Mouse (Mus musculus): Measurements from ENCODE around the gene Trim2.

Gene Trim2

DNA sequence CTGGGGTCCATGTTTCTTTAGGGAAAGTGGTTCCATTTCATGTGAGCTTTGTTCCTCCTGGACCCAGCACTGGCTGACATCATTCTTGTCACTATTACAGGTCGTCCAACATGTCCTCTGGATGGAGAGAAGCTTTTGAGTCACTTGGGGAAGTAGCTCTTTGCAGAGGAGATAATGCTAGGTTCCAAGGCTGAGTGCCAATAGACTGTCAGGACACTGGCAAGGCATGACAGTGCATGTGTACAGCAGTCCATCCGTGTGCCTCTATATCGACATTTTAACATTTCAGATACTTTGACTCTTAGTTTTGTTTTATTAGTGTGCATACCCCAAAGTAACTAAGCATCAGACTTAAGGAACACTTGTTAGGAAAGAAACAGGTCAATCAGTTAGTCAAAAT is 63.6 kb downstream of the Trim2 start:
- in situ Hi-C loops (cut with MboI; ENCODE audit: low pct_unique_long_range_greater_than_20kb in 1 of 2, low sequenced_read_pairs in 2 of 2, unreplicated experiment in 1 of 2) = no loop called here

DNA sequence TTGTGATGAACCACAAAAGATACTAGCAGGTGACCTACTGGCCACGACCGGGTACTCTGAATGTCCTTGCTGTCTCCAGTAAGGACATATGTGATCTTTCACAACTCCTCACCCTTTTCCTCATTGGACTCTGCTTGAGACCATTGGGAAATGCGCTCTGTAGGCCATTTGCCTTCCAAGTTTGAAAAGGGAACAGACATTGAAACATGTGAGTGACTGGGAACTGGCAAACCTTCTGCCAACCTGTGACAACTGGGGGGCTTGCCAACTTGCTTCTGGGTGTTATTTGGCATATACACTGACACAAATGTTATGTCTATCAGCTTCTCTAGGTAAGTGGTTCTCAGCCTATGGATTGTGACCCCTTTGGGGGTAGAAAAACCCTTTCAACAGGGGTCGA is 64.2 kb downstream of the Trim2 start:
- in situ Hi-C loops (cut with MboI; ENCODE audit: low pct_unique_long_range_greater_than_20kb in 1 of 2, low sequenced_read_pairs in 2 of 2, unreplicated experiment in 1 of 2) = no loop called here

DNA sequence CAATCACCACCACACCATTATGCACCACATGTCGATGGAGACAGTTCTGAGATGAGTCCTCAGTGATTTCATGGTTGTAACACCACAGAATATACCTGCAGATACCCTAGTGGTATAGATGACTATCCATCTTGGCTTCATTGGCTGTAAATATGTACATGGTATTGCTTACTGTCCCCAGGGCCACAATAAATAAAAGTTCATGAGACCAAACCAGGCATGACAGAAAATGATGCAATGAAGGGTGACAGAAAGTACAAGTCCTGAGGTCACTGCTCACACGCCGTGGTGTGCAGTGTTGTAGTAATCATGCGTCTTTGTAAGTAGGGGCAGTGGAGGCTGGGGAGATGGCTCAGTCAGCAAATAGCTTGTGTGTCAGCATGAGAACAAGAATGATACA is 65.6 kb downstream of the Trim2 start:
- in situ Hi-C loops (cut with MboI; ENCODE audit: low pct_unique_long_range_greater_than_20kb in 1 of 2, low sequenced_read_pairs in 2 of 2, unreplicated experiment in 1 of 2) = no loop called here

DNA sequence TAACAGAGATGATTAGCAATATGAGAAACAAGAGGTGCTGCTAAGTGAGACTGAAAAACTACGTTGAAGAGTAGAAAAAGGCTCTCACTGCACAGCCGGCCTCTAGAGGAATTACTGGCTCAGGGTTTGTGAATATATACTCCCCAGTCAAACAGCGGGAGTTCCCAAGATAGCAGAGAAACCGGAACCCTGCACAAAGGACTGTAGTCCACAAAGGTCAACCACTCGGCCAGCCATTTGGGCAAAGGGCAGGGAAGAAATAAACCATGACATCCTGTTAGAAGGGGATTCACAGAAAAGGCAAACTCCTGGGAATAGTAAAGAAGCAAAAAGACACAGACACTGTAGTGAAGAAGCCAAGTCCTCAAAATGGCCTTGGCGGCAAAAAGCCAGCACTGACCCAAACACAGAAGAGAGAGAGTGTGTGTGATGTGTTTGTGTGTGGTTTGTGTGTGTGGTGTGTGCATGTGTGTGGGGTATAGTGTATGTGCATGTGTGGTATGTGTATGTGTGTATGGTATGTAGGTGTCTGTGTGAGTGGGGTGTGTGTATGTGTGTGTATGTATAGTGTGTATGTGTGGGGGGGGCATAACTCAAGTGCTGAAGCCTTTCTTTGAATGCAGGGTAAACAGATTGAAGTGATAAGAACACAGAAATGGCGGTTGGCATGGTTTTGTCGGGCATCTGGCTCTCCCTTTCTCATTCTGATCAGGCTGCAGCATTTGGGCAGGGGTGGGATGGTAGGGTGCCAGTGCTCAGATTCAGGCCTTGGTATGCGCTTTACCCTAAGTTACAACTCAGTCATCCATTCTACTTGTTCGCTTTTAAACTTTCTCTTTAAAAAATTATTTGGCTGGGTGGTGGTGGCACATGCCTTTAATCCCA is 71.0 kb downstream of the Trim2 start:
- in situ Hi-C loops (cut with MboI; ENCODE audit: low pct_unique_long_range_greater_than_20kb in 1 of 2, low sequenced_read_pairs in 2 of 2, unreplicated experiment in 1 of 2) = no loop called here

DNA sequence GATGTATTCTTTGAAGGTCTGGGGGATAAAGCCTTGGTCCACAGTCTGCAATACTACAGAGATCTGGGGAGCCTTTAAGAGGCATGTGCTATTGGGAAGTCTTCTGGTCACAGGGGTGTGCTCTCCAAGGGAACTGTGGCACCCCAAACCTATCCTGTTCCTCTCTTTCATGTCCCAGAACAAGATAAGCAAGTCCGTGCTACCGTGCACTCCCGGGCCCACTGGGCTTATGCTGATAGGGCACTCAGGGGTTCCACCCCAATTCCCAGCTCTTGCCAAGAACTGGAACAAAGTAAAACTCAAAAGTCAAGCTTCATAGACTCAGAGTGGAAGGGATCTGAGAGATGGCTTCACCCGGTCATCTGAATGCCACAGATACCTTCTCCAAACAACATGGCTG is 72.1 kb downstream of the Trim2 start:
- in situ Hi-C loops (cut with MboI; ENCODE audit: low pct_unique_long_range_greater_than_20kb in 1 of 2, low sequenced_read_pairs in 2 of 2, unreplicated experiment in 1 of 2) = no loop called here

DNA sequence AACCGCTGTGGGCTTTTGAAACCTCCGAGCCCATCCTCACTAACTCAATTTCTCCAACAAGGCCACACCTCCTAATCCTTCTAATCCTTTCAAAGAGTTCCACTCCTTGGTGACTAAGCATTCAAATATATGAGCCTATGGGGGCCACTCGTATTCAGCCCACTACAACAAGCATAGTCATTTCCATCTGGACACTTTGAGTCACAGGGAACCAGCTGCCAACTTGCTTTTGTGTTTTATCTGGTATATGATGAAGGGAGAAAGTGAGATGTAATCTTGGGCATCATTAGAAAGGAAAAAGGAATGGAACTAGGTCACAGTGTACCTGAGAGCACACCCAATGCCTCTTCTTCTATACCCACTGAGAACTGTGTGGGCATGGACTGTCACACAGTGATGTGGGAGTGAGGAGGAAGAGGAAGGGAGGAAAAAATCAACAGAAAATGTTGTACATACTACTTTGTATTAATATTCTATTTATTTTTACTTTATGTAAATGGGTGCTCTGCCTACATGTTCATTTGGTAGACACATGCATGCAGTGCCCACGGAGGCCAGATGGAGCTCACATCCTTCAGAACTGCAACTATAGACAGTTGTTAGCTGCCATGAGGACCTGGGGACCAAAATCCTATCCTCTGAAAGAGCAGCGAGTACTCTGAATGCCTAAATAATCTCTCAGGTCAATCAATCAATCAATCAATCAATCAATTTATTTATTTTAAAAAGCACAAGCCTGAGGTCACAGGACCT is 72.8 kb downstream of the Trim2 start:
- in situ Hi-C loops (cut with MboI; ENCODE audit: low pct_unique_long_range_greater_than_20kb in 1 of 2, low sequenced_read_pairs in 2 of 2, unreplicated experiment in 1 of 2) = no loop called here

DNA sequence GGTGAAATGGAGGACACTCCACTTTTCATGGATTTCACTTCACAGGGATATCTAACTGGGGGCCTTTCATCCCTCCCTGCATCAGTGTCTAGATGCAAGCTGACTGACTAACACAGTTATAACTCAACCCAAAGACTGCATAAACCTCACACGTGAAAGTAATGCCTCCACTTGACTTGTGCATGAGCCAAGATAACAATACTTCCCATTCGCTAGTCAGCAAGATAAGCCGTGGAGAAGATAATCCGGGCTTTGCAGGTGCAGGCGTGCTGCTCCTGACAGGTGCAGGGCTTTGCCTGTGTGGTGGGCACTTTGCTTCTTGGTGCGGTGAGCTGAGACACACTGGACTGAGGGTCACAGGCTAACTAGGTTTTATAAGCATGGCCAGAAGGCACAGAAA is 74.4 kb downstream of the Trim2 start:
- in situ Hi-C loops (cut with MboI; ENCODE audit: low pct_unique_long_range_greater_than_20kb in 1 of 2, low sequenced_read_pairs in 2 of 2, unreplicated experiment in 1 of 2) = no loop called here

DNA sequence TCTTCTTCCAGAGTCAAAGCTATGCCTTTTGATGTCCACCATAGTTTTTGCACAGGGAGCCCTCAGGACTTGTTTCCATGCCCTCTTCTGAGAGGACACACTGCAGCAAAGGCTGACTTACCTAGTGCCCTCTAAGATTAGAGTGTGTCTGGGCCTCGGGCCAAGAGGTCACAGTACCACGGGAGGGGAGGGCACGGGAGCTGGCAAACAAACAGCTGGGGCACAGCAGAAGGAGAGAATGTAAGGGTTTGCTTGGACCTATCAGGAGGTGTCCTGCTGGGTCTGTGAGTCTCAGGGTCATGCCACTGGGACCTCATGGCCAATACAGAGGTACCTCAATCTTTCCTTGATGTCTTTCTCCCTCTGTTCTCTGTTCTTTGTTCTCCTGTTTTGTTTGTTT is 75.7 kb downstream of the Trim2 start:
- in situ Hi-C loops (cut with MboI; ENCODE audit: low pct_unique_long_range_greater_than_20kb in 1 of 2, low sequenced_read_pairs in 2 of 2, unreplicated experiment in 1 of 2) = no loop called here

DNA sequence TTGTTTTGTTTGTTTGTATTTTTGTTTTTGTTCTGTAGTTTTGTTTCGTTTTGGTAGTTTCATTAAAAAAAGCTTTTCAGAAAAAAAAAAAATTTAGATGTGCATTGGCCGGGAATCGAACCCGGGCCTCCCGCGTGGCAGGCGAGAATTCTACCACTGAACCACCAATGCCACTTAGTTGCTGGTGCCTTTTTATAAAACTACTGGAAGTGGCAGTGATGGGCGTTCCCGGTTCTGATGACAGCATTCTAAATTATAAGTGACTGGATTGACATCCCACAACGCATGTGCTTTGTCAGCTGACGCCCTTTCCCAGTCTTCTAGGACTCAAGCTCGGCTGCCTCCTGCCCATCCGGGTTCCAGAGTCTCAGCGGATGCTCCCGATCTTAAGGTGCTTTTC is 77.8 kb downstream of the Trim2 start:
- in situ Hi-C loops (cut with MboI; ENCODE audit: low pct_unique_long_range_greater_than_20kb in 1 of 2, low sequenced_read_pairs in 2 of 2, unreplicated experiment in 1 of 2) = no loop called here

DNA sequence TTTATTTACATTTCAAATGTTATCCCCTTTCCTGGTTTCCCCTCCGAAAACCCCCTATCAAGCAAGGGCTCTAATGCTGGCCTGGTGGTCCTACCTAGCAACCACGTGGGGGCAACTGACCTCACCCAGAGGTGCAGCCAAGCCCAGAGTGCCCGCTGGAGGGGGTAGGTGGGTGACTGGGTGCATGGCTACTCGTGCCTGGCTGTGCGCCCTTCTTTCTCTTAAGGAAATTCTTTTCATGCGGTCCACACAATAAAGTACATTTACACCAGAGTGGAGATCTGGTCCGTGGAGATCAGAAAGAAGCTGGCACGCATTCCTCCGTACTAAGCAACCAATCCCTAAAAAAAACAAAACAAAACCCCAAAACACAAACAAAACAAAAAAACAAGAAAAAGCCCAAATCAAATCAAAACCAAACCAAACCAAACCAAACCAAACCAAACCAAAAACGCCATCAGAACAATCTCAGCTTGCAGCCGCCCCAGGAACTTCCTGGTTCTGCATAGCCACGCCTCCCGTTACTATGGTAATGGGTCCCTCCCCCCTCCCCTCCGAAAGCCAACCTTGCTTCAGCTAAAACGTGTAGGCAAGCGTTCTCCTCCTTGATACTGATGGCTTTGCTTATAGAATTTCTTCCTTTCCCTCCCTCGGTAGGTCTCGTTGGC is 78.3 kb downstream of the Trim2 start:
- in situ Hi-C loops (cut with MboI; ENCODE audit: low pct_unique_long_range_greater_than_20kb in 1 of 2, low sequenced_read_pairs in 2 of 2, unreplicated experiment in 1 of 2) = no loop called here

DNA sequence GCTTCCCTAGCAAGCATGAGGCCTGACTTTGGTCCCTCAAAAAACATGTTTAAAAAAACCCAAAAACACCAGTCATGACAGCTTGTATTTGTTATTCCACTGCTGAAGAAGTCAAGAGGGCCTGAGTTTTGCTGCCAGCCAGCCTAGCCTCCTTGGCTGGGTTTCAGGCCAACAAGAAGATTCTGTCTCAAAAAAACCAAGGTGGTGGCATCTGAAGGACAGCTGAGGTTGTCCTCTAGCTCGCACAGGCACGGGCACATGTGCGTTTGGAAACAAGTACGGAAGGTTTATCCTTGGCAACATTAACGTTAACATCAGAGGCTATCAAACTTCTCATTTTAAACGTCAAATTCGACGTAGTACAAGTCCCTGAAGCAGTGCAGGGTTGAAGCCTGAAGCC is 79.0 kb downstream of the Trim2 start:
- in situ Hi-C loops (cut with MboI; ENCODE audit: low pct_unique_long_range_greater_than_20kb in 1 of 2, low sequenced_read_pairs in 2 of 2, unreplicated experiment in 1 of 2) = no loop called here

DNA sequence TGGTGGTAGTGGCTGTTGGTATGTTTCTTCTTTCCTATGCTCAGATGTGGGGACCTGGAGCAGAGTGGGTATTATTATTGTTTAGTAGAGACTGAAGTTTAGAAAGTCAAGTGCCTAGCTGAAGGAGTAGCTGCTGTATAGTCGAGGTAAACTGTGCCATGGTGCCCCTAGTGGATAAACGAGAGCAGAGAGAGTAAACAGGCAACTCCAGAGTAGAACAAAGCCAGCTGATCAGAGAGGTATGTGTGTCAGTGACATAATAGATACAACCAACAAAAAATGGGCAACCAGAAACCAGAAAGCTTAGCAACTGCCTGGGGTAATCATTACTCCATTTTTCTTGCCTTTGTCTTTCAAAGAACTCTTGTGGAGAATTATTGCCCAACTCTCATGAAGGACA is 81.7 kb downstream of the Trim2 start:
- in situ Hi-C loops (cut with MboI; ENCODE audit: low pct_unique_long_range_greater_than_20kb in 1 of 2, low sequenced_read_pairs in 2 of 2, unreplicated experiment in 1 of 2) = no loop called here

DNA sequence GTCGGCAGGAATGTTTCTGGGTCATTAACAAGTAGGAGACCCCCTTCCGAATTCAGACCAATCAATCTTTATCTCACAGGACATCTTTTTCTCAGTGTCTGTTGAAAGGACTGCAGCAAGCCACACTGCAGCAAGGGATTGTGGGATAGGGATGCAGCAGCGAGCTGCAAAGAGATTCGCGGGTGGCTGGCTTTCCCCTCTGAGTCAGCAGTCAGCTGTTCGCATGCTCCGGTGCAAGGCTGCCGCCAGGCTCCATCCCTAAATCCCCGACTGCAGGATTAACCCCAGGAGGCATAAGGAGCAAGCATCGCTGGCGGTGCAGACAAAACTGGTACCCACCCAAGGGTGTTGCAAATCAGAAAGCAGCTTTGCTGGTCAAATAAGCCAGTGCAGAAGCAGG is 85.9 kb downstream of the Trim2 start:
- in situ Hi-C loops (cut with MboI; ENCODE audit: low pct_unique_long_range_greater_than_20kb in 1 of 2, low sequenced_read_pairs in 2 of 2, unreplicated experiment in 1 of 2) = no loop called here

DNA sequence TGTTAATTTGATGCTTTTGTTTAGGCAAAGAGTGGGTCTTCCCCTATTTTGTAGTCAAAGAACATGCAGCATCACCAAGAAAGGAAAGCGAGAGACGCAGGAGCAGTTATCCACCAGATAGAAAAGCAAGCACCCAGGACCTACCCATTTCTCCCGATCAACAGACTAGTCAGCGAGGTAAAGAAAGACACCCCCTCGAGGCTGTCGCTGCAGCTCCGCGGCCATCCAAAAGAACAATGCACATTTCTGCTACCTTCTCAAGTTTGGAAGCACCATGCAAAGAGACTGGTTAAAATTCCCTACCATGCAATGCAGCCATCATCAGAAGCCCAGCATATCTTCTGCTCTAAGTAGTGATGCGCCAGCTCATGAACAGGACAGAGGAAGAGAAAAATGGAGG is 86.4 kb downstream of the Trim2 start:
- in situ Hi-C loops (cut with MboI; ENCODE audit: low pct_unique_long_range_greater_than_20kb in 1 of 2, low sequenced_read_pairs in 2 of 2, unreplicated experiment in 1 of 2) = no loop called here

DNA sequence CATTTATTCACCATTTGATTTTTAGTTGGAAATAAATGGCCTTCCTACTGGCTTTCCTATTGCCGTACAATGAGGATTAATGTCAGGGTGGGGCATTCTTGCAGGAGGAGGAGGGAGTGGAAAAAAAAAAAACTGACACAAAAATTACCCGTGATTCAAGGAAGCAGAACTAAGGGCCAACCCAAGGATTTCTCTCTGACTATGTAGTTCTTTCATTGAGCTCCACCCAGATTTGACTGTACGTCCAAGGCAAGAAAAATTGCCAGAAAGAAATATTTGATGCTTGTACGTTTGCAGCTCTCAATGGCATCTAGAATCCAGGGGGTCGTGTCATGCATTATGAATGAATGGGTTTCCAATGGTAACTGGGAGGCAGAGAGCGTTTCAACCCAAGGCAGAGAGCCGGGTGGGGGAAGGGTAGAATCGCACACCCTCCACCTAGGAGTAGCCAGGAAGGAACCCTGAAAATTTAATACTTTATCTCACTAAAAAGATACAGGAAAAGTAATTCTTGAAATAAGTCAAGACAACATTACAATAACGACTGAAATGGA is 86.9 kb downstream of the Trim2 start:
- in situ Hi-C loops (cut with MboI; ENCODE audit: low pct_unique_long_range_greater_than_20kb in 1 of 2, low sequenced_read_pairs in 2 of 2, unreplicated experiment in 1 of 2) = no loop called here

DNA sequence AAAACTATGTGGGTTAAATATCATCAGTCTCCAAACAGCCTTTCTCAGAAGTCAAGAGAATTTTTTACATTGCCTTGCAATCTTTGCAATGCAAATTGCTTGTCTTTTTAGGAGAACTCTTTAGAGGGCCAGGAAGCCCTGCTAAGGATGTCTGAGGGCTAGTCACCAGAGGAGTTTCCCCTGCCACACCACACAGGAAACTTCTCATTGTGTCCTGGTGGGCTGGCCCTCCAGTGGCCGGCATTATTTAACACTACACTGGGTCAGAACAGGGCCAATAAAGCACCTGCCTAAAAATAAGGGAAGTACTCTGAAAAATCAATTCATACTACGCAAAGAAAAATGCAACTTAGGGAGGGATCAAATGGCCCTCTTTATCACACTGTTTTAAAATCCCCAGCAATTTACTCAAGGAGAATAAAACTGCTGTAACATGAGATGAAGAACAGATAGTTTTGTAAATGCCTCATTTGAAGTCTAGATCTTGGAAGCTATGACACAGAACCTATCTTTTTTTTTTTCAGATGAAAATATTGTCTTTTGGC is 87.4 kb downstream of the Trim2 start:
- in situ Hi-C loops (cut with MboI; ENCODE audit: low pct_unique_long_range_greater_than_20kb in 1 of 2, low sequenced_read_pairs in 2 of 2, unreplicated experiment in 1 of 2) = no loop called here

DNA sequence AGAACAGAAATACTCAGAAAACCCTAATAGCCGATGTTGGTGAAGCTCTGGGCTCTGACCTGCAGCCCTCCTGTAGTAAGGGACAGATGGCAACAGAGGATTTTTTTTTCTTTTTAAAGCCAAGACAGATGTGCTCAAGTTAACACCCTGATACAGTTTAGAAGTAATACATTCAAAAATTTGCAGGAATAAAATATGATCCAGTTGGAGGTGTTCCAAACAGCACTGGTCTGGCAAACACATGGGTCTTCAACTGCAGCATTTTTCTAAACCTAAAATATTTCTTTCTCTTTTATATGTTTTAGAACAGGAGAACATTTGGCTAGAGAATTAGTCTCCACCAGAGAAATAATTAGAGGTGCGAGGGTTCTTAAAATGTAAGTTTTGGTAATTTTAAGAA is 88.2 kb downstream of the Trim2 start:
- in situ Hi-C loops (cut with MboI; ENCODE audit: low pct_unique_long_range_greater_than_20kb in 1 of 2, low sequenced_read_pairs in 2 of 2, unreplicated experiment in 1 of 2) = no loop called here

DNA sequence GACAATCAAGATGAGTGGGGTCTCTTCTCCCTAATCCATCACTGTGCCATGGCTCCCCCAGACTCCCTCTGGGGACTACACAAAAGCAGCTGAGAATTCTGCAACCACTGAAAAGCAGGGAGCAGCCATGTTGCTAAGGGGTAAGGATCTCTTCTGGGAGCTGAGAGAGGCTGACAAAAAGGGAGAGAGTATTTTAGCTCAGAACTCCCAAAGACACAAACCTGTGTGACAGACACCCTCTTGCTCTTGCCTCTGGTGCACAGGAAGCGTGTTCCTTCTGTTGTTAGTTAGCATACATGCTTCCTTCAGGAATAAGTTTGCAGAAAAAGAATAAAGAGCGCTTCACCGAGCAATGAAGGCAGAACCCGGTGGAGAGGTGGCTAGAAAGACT is 88.7 kb downstream of the Trim2 start:
- in situ Hi-C loops (cut with MboI; ENCODE audit: low pct_unique_long_range_greater_than_20kb in 1 of 2, low sequenced_read_pairs in 2 of 2, unreplicated experiment in 1 of 2) = no loop called here
